Mouse (Mus musculus): ENCODE data around the gene Saxo1. TPM values are rescaled to one million over a fixed set of nuclear protein-coding genes. Genes with fewer than 3 reads are reported as not detected.

The Saxo1 gene
- polyA plus RNA-seq, 1 experiment, result not detected

DNA sequence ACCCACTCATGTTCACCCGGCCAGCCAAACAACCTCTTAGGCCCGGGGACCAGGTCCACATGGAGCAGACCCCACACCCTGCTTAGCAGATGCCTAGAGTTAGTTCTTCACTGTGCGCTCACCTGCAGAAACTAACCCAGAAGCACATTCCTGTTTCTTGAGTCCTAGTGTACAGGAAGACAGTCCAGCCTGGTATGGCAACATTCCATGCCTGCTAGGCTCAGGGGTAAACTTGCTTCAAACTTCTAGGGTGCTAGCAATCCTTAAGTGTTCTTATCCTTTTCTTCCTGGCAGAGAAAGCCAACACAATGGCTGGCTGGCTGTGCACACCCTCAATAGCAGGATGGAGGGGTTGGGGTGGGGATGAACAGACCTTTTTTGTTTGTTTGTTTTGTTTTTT, 147.2 kb downstream of the Saxo1 start:
- Histone ChIP-seq H3K4me1 (ENCODE audit: control insufficient read depth, insufficient read depth, low read length) (no peaks in the 10 kb centered on the region), H3K9ac (ENCODE audit: low read depth, poor library complexity, severe bottlenecking) (no peak overlapping the region), H3K9me3 (replicated peaks; ENCODE audit: control insufficient read depth, insufficient read depth, low read length, poor library complexity, severe bottlenecking) (no peaks in the 10 kb centered on the region), H3K27me3 (ENCODE audit: control insufficient read depth, insufficient read depth, low read length, poor library complexity, severe bottlenecking) (no peaks in the 10 kb centered on the region), H3K36me3 (ENCODE audit: control insufficient read depth, insufficient read depth, low read length, poor library complexity, severe bottlenecking) (no peaks in the 10 kb centered on the region), H3K27ac (ENCODE audit: insufficient read depth, low read length) (no peak overlapping the region), H3K4me3 (ENCODE audit: low read depth, low read length) (no peak overlapping the region)
- TF ChIP-seq CTCF (IDR thresholded peaks at IDR 0.05; ENCODE audit: low read depth, low read length) (no peak), POLR2A (IDR thresholded peaks at IDR 0.05; ENCODE audit: insufficient read depth, low read length) (no peak), EP300 (IDR thresholded peaks at IDR 0.05; ENCODE audit: insufficient read depth, low read depth, low read length) (no peak)

GRCm38 (mm10) chr4:86408421-86408820, 149.7 kb downstream of the Saxo1 start:
- Histone ChIP-seq H3K27ac (ENCODE audit: insufficient read depth, low read length) (no peak overlapping the region), H3K36me3 (ENCODE audit: control insufficient read depth, insufficient read depth, low read length, poor library complexity, severe bottlenecking) (no peaks in the 10 kb centered on the region), H3K4me3 (ENCODE audit: low read depth, low read length) (no peak overlapping the region), H3K27me3 (ENCODE audit: control insufficient read depth, insufficient read depth, low read length, poor library complexity, severe bottlenecking) (no peaks in the 10 kb centered on the region), H3K4me1 (ENCODE audit: control insufficient read depth, insufficient read depth, low read length) (no peaks in the 10 kb centered on the region), H3K9me3 (replicated peaks; ENCODE audit: control insufficient read depth, insufficient read depth, low read length, poor library complexity, severe bottlenecking) (no peaks in the 10 kb centered on the region), H3K9ac (ENCODE audit: low read depth, poor library complexity, severe bottlenecking) (no peak overlapping the region)
- TF ChIP-seq EP300 (IDR thresholded peaks at IDR 0.05; ENCODE audit: insufficient read depth, low read depth, low read length) (no peak), POLR2A (IDR thresholded peaks at IDR 0.05; ENCODE audit: insufficient read depth, low read length) (no peak), CTCF (IDR thresholded peaks at IDR 0.05; ENCODE audit: low read depth, low read length) (no peak)

DNA sequence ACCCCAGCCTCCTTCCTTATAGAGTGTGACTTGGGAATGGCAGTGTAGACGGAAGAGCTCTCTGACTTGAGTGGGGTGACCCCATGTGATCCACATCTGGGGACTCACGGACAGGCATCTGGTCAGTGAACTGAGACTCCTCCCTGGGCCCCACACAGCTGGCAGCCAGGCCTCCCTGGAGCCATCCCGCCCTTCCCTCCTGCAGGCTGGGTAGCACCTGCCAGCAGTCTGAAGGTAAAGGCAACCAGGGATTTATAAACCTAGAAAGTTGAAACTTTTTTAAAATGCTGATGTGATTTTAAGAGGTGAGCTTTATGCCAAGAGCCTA, 151.0 kb downstream of the Saxo1 start:
- TF ChIP-seq POLR2A (IDR thresholded peaks at IDR 0.05; ENCODE audit: insufficient read depth, low read length), result no peak
- no peaks in the 10 kb centered on the region for H3K4me1 ChIP-seq (ENCODE audit: control insufficient read depth, insufficient read depth, low read length)
- H3K4me3 ChIP-seq (ENCODE audit: low read depth, low read length), result no peak overlapping the region
- H3K9ac ChIP-seq (ENCODE audit: low read depth, poor library complexity, severe bottlenecking), result no peak overlapping the region
- no peak overlapping the region for H3K27ac ChIP-seq (ENCODE audit: insufficient read depth, low read length)
- H3K27me3 ChIP-seq (ENCODE audit: control insufficient read depth, insufficient read depth, low read length, poor library complexity, severe bottlenecking), result no peaks in the 10 kb centered on the region
- no peaks in the 10 kb centered on the region for H3K36me3 ChIP-seq (ENCODE audit: control insufficient read depth, insufficient read depth, low read length, poor library complexity, severe bottlenecking)
- H3K9me3 ChIP-seq (replicated peaks; ENCODE audit: control insufficient read depth, insufficient read depth, low read length, poor library complexity, severe bottlenecking), result no peaks in the 10 kb centered on the region

- Histone ChIP-seq H3K9me3 (replicated peaks; ENCODE audit: control insufficient read depth, insufficient read depth, low read length, poor library complexity, severe bottlenecking) (no peaks in the 10 kb centered on the region), H3K4me3 (ENCODE audit: low read depth, low read length) (no peak overlapping the region), H3K27me3 (ENCODE audit: control insufficient read depth, insufficient read depth, low read length, poor library complexity, severe bottlenecking) (no peaks in the 10 kb centered on the region), H3K36me3 (ENCODE audit: control insufficient read depth, insufficient read depth, low read length, poor library complexity, severe bottlenecking) (no peaks in the 10 kb centered on the region), H3K4me1 (ENCODE audit: control insufficient read depth, insufficient read depth, low read length) (no peaks in the 10 kb centered on the region), H3K27ac (ENCODE audit: insufficient read depth, low read length) (no peak overlapping the region), H3K9ac (ENCODE audit: low read depth, poor library complexity, severe bottlenecking) (no peak overlapping the region)
- TF ChIP-seq CTCF (IDR thresholded peaks at IDR 0.05; ENCODE audit: low read depth, low read length) (no peak), EP300 (IDR thresholded peaks at IDR 0.05; ENCODE audit: insufficient read depth, low read depth, low read length) (no peak), POLR2A (IDR thresholded peaks at IDR 0.05; ENCODE audit: insufficient read depth, low read length) (no peak)
Measured at GRCm38 (mm10) chr4:86406501-86407199, 151.5 kb downstream of the Saxo1 start.

- no peaks in the 10 kb centered on the region for H3K9me3 ChIP-seq (replicated peaks; ENCODE audit: control insufficient read depth, insufficient read depth, low read length, poor library complexity, severe bottlenecking)
- H3K4me1 ChIP-seq (ENCODE audit: control insufficient read depth, insufficient read depth, low read length), result no peaks in the 10 kb centered on the region
- H3K9ac ChIP-seq (ENCODE audit: low read depth, poor library complexity, severe bottlenecking), result no peak overlapping the region
- H3K27me3 ChIP-seq (ENCODE audit: control insufficient read depth, insufficient read depth, low read length, poor library complexity, severe bottlenecking), result no peaks in the 10 kb centered on the region
- no peak for TF ChIP-seq CTCF (IDR thresholded peaks at IDR 0.05; ENCODE audit: low read depth, low read length)
- no peak for TF ChIP-seq EP300 (IDR thresholded peaks at IDR 0.05; ENCODE audit: insufficient read depth, low read depth, low read length)
- no peak for TF ChIP-seq POLR2A (IDR thresholded peaks at IDR 0.05; ENCODE audit: insufficient read depth, low read length)
- H3K4me3 ChIP-seq (ENCODE audit: low read depth, low read length), result no peak overlapping the region
- no peaks in the 10 kb centered on the region for H3K36me3 ChIP-seq (ENCODE audit: control insufficient read depth, insufficient read depth, low read length, poor library complexity, severe bottlenecking)
- no peak overlapping the region for H3K27ac ChIP-seq (ENCODE audit: insufficient read depth, low read length)
Measured at GRCm38 (mm10) chr4:86401116-86401515, 157.0 kb downstream of the Saxo1 start.

- Histone ChIP-seq H3K4me3 (ENCODE audit: low read depth, low read length) (no peak overlapping the region), H3K4me1 (ENCODE audit: control insufficient read depth, insufficient read depth, low read length) (no peaks in the 10 kb centered on the region), H3K9ac (ENCODE audit: low read depth, poor library complexity, severe bottlenecking) (no peak overlapping the region), H3K27me3 (ENCODE audit: control insufficient read depth, insufficient read depth, low read length, poor library complexity, severe bottlenecking) (no peaks in the 10 kb centered on the region), H3K36me3 (ENCODE audit: control insufficient read depth, insufficient read depth, low read length, poor library complexity, severe bottlenecking) (no peaks in the 10 kb centered on the region), H3K27ac (ENCODE audit: insufficient read depth, low read length) (no peak overlapping the region), H3K9me3 (replicated peaks; ENCODE audit: control insufficient read depth, insufficient read depth, low read length, poor library complexity, severe bottlenecking) (no peaks in the 10 kb centered on the region)
- no peak for TF ChIP-seq EP300 (IDR thresholded peaks at IDR 0.05; ENCODE audit: insufficient read depth, low read depth, low read length)
- no peak for TF ChIP-seq CTCF (IDR thresholded peaks at IDR 0.05; ENCODE audit: low read depth, low read length)
- no peak for TF ChIP-seq POLR2A (IDR thresholded peaks at IDR 0.05; ENCODE audit: insufficient read depth, low read length)
Measured at GRCm38 (mm10) chr4:86397470-86397869, 160.7 kb downstream of the Saxo1 start.

Data from ES-Bruce4 (cell line).